Mouse (Mus musculus): ENCODE measurements at regions not wholly inside any gene's neighbourhood (a gene's known extent, or its start where the extent isn't known, plus 50 kb on each side); places are given as distances from the start of the nearest gene placed in this dataset.

GRCm38 (mm10) chr1:169076006-169076405, 455.3 kb downstream of the Nuf2 start:
- DNase-seq (ENCODE audit: low spot score in 2 of 2), result no peak
- intact Hi-C loops (cut with DNase I), result no loop called here

- DNase-seq (ENCODE audit: low spot score in 2 of 2), result no peak
Observed at GRCm38 (mm10) chr1:169071366-169071765, 459.9 kb downstream of the Nuf2 start.

GRCm38 (mm10) chr1:169069647-169070046, 461.6 kb downstream of the Nuf2 start:
- intact Hi-C loops (cut with DNase I), result no loop called here
- DNase-seq (ENCODE audit: low spot score in 2 of 2), result no peak

More at GRCm38 (mm10) chr1:169071366-169071765, 459.9 kb downstream of the Nuf2 start:
- intact Hi-C loops (cut with DNase I), result no loop called here

- no peak for DNase-seq (ENCODE audit: low spot score in 2 of 2)
- intact Hi-C loops (cut with DNase I), result no loop called here
Observed at GRCm38 (mm10) chr1:169066795-169067194, 464.5 kb downstream of the Nuf2 start.

GRCm38 (mm10) chr1:169060627-169061026, 470.6 kb downstream of the Nuf2 start:
- intact Hi-C loops (cut with DNase I), result no loop called here
- DNase-seq (ENCODE audit: low spot score in 2 of 2), result peak in 1 of 2 experiments; percentile 13

GRCm38 (mm10) chr1:169060145-169060544, 471.1 kb downstream of the Nuf2 start:
- intact Hi-C loops (cut with DNase I), result no loop called here
- no peak for DNase-seq (ENCODE audit: low spot score in 2 of 2)

GRCm38 (mm10) chr1:169051863-169052257, 479.4 kb downstream of the Nuf2 start:
- DNase-seq (ENCODE audit: low spot score in 2 of 2), result no peak
- intact Hi-C loops (cut with DNase I), result no loop called here

- intact Hi-C loops (cut with DNase I), result no loop called here
- no peak for DNase-seq (ENCODE audit: low spot score in 2 of 2)
Observed at GRCm38 (mm10) chr1:169051085-169051862, 480.0 kb downstream of the Nuf2 start.

- intact Hi-C loops (cut with DNase I), result no loop called here
- no peak for DNase-seq (ENCODE audit: low spot score in 2 of 2)
Observed at GRCm38 (mm10) chr1:169049846-169050245, 481.4 kb downstream of the Nuf2 start.

- no peak for DNase-seq (ENCODE audit: low spot score in 2 of 2)
- intact Hi-C loops (cut with DNase I), result no loop called here
Observed at GRCm38 (mm10) chr1:169046791-169047525, 484.3 kb downstream of the Nuf2 start.

- DNase-seq (ENCODE audit: low spot score in 2 of 2), result no peak
- intact Hi-C loops (cut with DNase I), result no loop called here
Observed at GRCm38 (mm10) chr1:169033517-169033916, 497.7 kb downstream of the Nuf2 start.

GRCm38 (mm10) chr1:169031849-169032542, 499.3 kb downstream of the Nuf2 start:
- intact Hi-C loops (cut with DNase I), result no loop called here
- DNase-seq (ENCODE audit: low spot score in 2 of 2), result no peak

- intact Hi-C loops (cut with DNase I), result no loop called here
- no peak for DNase-seq (ENCODE audit: low spot score in 2 of 2)
Observed at GRCm38 (mm10) chr1:169027706-169028105, 503.6 kb downstream of the Nuf2 start.

GRCm38 (mm10) chr1:169027241-169027640, 504.0 kb downstream of the Nuf2 start:
- intact Hi-C loops (cut with DNase I), result no loop called here

GRCm38 (mm10) chr1:169024531-169024930, 506.7 kb downstream of the Nuf2 start:
- intact Hi-C loops (cut with DNase I), result no loop called here
- no peak for DNase-seq (ENCODE audit: low spot score in 2 of 2)

More at GRCm38 (mm10) chr1:169027241-169027640, 504.0 kb downstream of the Nuf2 start:
- no peak for DNase-seq (ENCODE audit: low spot score in 2 of 2)

GRCm38 (mm10) chr1:168991506-168992244, 539.6 kb downstream of the Nuf2 start:
- peak; percentile 41 to 43 for DNase-seq (ENCODE audit: low spot score in 2 of 2)
- intact Hi-C loops (cut with DNase I), result no loop called here

GRCm38 (mm10) chr1:168975037-168975698, 543.1 kb upstream of the Pbx1 start:
- intact Hi-C loops (cut with DNase I), result no loop called here
- no peak for DNase-seq (ENCODE audit: low spot score in 2 of 2)

- DNase-seq (ENCODE audit: low spot score in 2 of 2), result peak in 1 of 2 experiments; percentile 4
- intact Hi-C loops (cut with DNase I), result no loop called here
Observed at GRCm38 (mm10) chr1:168969402-168969801, 537.3 kb upstream of the Pbx1 start.

- intact Hi-C loops (cut with DNase I), result no loop called here
- DNase-seq (ENCODE audit: low spot score in 2 of 2), result no peak
Observed at GRCm38 (mm10) chr1:168967334-168967733, 535.3 kb upstream of the Pbx1 start.
